Mouse (Mus musculus) testis, adult 2 months (tissue): ENCODE results near the gene Edil3.

ENCODE experiments used
- CTCF ChIP-seq: fragments of 200-500 bp; IDR thresholded peaks from 2 replicates; pipeline ENCODE4 v1.5.1; 2012; ENCODE audit warnings: low read depth, mild to moderate bottlenecking, inconsistent platforms, low read length, moderate library complexity; ENCODE audit not compliant: control insufficient read depth, insufficient read depth, insufficient replicate concordance
- POLR2A ChIP-seq: fragments of 200-500 bp; IDR thresholded peaks from 2 replicates; pipeline ENCODE4 v1.6.1; 2012; ENCODE audit warnings: low read depth, mild to moderate bottlenecking, inconsistent platforms, low read length, moderate library complexity; ENCODE audit not compliant: control insufficient read depth

DNA sequence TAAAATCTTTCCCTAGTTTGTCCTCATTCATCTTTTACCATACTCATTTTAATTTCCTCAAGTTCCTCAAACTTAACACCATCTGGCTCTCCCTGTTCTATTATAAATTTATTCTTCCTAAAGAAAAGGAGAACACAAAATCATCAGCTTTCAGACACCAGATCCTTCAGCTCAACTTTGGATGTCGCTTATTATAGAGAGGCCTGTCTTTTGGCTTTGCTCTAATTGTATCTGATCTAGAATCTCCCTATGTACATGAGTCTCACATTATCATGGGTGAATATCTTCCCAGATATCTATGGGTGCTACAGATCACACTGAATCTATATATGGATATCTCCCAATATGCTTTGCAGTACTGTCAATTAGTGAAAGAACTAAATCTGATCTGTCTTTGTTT, 367.8 kb downstream of the Edil3 start:
- TF ChIP-seq CTCF = no peak
- no peak for TF ChIP-seq POLR2A
